Mouse (Mus musculus) embryo, embryonic 9.5 days (tissue): ENCODE data around the gene Fbln2.
A peak's percentile ranks its signal among the peaks of the same experiment; 100 is the strongest.

Experiments used
- DNase-seq: peaks from one replicate; pipeline ENCODE4 v3.0.0-alpha.2; 2017; ENCODE audit errors: extremely low spot score

The Fbln2 gene

GRCm38 (mm10) chr6:91192851-91193545 is 19.3 kb upstream of the Fbln2 start:
- no peak for DNase-seq

DNA sequence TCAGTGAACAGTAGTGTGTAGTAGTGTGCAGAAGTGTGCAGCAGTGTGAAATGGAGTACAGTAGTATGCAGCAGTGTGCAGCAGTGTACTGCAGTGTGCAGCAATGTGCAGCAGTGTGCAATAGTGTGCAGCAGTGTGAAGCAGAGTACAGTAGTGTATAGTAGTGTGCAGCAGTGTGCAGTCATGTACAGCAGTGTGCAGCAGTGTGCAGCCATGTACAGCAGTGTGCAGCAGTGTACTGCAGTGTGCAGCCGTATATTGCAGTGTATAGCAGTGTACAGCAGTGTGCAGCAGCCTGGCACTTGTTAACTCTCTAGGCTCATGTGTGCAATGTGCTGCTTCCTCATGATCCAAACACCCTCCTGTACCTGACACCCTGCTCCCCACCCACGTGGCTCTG is 13.8 kb upstream of the Fbln2 start:
- DNase-seq = no peak

DNA sequence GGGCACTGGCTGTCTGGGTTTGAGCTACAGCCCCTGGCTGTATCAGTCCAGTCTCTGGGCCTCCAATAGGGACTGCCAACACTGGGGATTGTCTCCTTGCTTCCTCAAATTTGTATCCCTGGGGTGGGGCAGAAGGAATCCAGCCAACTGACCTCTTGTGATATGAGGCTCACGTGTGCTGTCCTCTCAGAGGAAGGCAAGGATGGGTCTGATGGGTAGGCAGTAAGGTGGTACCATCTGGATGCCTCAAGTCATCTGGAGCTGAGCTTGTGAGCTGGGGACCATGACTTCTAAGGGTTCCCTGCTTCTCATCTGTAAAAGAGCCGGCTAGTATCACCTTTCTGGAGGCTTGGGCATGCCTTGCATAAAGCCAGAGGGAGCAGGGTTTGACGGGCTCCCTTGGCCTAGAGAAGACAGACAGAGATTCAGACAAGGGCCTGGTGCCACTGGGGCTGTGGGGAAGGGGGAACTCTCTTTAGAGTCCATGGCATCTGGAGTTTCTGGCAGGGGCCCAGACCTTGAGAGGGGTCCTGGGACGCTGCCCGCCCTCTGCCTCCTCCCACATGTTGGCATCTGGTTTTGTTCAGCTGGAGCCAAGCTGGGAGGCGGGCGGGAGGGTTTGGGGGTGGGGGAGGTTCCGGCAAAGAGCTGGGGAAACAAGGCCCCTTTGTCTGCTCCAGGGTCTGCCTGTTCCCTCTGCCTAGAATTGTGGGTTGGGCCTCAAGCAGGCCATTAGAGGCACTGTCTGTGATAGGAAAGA is 11.6 kb upstream of the Fbln2 start:
- DNase-seq = peak; percentile 58

GRCm38 (mm10) chr6:91201881-91202341 is 10.3 kb upstream of the Fbln2 start:
- DNase-seq = no peak

DNA sequence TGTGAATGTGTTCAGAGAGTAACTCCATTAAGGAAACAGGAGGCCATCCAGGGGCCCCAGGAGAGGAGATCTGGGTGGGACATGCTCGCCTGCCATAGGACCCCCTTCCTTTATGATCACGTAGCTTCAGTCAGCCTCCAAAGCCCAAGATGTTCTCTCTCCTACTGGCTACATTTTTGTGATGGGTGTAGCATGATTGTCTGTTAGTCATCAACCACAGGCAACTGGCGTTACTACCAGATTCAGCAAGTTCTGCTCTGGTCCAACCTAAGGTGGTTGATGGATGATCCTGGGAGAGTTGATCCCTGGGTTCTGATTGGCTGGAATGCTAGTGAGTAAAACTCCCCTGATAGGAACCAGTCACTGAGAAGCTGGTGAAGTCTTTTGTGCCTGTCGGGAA is 9.7 kb upstream of the Fbln2 start:
- DNase-seq = no peak

DNA sequence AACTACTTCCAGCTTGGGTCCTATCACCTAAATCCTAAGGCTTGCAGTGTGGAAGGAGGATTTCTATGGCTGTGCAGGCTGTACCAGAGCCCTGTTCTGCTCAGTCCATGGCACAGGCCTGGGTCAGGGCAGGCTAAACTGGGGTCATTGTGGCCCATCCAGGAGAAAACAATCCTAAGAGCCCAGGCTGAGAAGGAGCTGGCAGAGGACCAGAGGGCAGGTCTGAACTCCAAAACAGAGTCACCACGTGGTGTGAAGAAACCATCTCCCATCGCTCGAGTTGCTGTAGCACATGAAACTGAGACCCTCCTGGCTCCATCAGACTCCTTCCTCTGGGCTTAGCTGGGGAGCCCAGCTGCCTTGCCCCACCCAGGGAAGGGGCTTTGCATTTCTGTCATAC is 6.9 kb upstream of the Fbln2 start:
- DNase-seq = no peak

DNA sequence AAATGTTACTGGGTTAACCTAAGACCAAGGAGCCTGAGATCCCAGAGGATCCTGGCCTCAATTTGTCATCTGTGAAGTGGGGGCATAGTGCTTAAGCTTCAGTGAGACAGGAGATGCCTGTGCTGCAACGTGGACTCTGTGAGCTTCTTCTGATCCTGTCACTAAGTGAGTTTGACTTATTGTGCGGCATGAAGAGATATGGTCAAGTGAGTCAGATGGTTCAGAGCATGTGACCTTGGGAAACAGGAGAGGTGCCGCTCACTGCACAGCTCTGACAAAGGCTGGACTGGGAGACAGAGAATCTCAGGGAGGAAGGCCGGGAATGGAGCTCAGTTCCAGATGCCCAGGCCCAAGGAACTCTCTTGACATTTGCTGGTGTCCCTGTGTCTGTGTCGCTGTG is 6.5 kb upstream of the Fbln2 start:
- DNase-seq = no peak

GRCm38 (mm10) chr6:91207491-91207890 is 4.8 kb upstream of the Fbln2 start:
- DNase-seq = no peak

GRCm38 (mm10) chr6:91209780-91210179 is 2.5 kb upstream of the Fbln2 start:
- peak; percentile 29 for DNase-seq

- no peak for DNase-seq
Observed at GRCm38 (mm10) chr6:91210852-91211251, 1.4 kb upstream of the Fbln2 start.

DNA sequence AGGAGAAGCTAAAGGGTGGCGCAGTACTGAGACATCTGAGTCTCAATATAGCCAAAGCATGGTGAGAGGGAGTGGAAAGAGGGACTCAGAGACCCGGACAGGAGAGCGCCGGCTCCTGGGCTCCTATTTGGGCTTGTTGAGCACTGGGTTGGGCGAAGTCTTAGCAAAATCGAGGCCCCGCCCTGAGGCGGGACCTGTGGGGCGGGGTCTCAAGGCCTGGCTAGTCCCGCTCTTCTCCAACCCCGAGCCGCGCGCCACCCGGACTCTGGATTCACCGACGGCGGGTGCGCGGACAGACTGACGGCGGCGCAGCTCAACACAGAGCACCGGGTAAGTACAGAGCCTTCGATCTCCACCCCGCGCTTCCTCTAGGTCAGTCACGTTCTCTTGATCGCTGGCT is 316 bp downstream of the Fbln2 start:
- peak; percentile 80 for DNase-seq

GRCm38 (mm10) chr6:91213287-91214218 is 1.3 kb downstream of the Fbln2 start:
- DNase-seq = no peak

GRCm38 (mm10) chr6:91215454-91215853 is 3.2 kb downstream of the Fbln2 start:
- no peak for DNase-seq

GRCm38 (mm10) chr6:91218445-91218844 is 6.2 kb downstream of the Fbln2 start:
- no peak for DNase-seq

GRCm38 (mm10) chr6:91218871-91219270 is 6.6 kb downstream of the Fbln2 start:
- no peak for DNase-seq

DNA sequence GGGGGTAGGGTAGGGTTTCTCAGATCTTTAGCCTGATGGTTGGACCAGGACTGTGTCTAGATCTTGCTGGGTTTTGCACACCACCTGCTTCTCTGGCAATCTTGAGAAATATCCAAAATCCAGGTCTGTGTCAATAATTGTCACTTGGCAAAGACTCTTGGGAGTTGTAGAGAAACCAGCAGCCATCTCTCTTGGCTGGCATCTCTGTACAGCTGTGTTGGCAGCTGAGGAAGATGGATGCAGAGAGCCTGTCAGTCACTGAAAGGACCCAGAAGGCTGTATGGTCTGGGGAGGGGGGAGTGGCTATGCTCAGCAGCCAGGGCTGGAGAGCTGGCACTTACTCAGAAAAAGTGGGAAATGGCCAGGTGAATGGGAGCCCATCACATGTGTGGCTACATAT is 7.8 kb downstream of the Fbln2 start:
- no peak for DNase-seq

GRCm38 (mm10) chr6:91221094-91221493 is 8.8 kb downstream of the Fbln2 start:
- DNase-seq = peak; percentile 50

DNA sequence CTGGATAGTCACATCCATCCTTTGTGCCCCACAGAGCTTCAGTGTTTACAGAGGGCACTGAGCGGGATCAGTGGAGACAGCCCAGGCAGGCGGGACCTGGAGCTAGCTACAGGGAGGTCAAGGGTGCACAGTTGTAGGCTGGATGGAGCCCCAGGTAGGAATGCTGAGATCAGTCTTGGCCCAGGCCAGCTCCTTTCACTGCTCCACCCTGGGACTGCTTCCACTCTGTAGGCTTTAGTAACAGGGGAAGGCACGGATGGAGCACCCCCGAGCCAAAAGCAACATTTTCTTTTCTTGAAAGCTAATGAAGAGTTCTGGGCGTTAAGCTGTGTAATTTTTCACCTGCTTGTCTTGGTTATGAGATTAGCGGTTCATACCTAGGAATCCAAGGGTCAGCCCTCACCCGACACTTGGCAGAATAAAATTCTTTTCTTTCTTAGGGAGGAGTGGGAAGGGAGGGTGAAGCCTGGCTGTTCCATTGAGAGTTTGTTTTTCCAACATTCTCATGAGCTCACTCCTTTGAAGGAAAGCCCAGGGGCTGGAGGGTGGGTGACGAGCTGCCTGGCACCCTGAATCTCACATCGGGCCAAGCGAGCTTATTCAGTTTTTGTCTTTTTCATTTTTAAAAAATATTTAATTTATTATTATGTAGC is 10.6 kb downstream of the Fbln2 start:
- no peak for DNase-seq

DNA sequence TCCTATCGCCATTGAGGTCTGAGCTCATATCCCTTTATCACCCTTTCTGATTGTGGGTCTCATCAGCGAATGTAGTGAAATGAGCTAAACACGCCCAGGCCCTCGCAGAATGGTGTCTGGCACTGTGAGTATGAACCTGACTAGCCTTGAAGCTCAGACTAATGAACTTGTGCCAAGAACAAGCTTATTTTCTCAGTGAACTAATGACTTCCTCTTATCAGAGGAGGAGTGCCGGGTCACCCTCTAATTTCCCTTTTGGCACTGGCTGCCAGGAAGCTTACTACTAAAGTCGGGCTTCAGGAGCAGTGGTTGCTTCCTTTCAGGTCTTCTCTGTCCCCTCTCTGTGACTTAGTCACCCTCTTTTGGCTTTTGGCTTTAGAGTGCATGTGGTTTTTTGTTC is 12.7 kb downstream of the Fbln2 start:
- no peak for DNase-seq

DNA sequence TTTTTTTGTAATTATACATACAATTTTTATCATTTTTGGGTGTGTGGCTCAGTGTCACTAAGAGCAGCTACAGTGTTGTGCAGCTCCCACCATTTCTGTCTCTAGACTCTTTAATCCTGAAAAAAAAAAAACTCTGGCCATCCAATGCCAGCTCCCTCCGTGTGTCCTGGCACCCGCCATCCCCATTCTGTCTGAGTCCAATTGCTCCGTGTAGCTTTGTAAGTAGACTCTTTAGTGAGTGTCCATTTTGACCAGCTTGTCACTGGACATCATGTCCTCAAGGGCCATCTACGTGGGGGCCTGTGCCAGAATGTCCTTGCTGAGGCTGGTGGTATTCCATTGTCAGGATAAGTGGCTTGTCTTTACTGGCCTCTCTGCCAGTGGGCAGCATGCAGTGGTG is 13.1 kb downstream of the Fbln2 start:
- DNase-seq = no peak

DNA sequence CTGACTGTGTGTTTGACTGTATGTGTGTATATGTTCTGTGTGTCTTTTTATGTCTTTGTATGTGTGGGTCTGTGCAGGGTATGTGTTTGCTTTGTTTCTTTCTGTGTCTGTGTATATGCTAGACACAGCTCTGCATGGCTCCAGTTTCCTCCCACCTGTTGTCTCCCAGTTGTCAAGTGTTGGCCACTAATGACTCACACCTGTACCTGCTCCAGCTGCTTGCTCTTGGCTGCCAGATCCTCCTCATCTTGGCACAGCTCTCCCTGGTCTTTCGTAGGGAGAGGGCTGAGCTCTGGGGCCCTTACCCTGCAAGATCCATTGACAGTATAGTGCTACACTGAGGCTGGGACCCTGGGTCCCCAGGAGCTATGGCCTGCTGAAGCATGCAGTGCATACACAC is 13.8 kb downstream of the Fbln2 start:
- DNase-seq = no peak

DNA sequence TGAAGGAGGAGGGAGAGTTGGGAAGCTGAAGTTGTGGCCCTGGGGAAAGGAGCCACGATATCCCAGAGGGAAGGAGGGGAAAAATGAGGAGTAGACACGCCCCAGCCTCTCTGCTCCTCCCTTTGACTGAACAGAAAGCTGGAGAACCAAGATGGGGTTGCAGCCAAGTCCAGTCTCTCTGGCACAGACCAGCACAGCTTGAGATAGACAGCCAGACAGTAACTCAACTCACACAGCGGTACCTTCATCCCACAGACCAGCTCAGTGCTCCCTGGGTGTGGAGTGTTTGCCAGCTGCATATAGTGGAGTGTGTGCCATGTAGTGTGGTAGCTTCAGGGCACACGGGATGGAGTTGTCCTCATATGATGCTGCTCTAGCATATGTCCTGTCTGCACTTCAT is 16.7 kb downstream of the Fbln2 start:
- no peak for DNase-seq
